Comparison of ENCODE assay signal across 28 mouse cellular contexts in the genomic region with DNA sequence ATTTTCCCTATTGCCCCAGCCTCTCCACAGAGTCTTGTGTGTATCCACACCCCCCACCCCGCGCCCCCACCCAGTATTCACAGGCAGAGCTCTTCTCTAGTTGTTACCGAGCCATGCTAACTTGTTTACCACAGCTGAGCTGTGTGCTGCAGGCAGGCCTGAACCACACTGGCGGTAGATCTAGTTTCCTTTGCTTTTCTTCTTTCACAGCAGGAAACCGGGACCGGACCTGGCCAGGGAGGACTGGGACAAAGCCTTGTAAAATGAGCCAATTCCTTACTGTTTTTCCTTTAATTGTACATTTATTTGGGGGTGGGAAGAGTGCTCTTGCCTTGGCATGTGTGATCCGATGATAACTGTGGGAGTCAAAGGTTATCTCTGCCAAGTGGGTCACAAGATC.
DNase-seq lines count a peak whose midpoint lies in the region; ATAC-seq and TF ChIP-seq lines count a peak whose summit lies in the region.
"Had no signal": no experiment of that assay in that cellular context is flagged by ENCODE, and none has a peak within 500 bp of the region (broad histone marks: within the 10 kb centered on the region; RNA-seq: fewer than 3 reads in every experiment).

No protein-coding gene starts in this region.

- intact Hi-C loops in heart, postnatal 25 days (cut with DNase I) = no loop called here
- intact Hi-C loops in heart, postnatal 10 days (cut with DNase I) = no loop called here

- TF ChIP-seq EP300 in heart, postnatal 0 days (IDR thresholded peaks at IDR 0.05; ENCODE audit: low read depth) = no peak
- peak; percentile 50; the same call in 1 of the 2 replicates for TF ChIP-seq EP300 in ES-Bruce4 (IDR thresholded peaks at IDR 0.05; ENCODE audit: insufficient read depth, low read depth, low read length)

- no peak for DNase-seq in heart, postnatal 25 days (ENCODE audit: low spot score)
- no peak for DNase-seq in heart, postnatal 0 days (ENCODE audit: low spot score)
- DNase-seq in heart, postnatal 10 days = no peak
- no peak for DNase-seq in right cerebral cortex, postnatal 4 days
- DNase-seq: adrenal gland, adult 2 months; adrenal gland, postnatal 14 days; cerebellum, adult 11 months; cerebellum, adult 2 months; cerebellum, adult 9-11 months; cerebellum, postnatal 25 days; gastrocnemius, postnatal 10 days; gastrocnemius, postnatal 36 days; heart, postnatal 36 days had no signal

- no peaks in the 10 kb centered on the region for H3K27me3 ChIP-seq in heart, embryonic 13.5 days (replicated peaks)
- no peaks in the 10 kb centered on the region for H3K27me3 ChIP-seq in heart, postnatal 0 days (ENCODE audit: control insufficient read depth, insufficient read depth, low read length)
- H3K27me3 ChIP-seq in ES-Bruce4 (ENCODE audit: control insufficient read depth, insufficient read depth, low read length, poor library complexity, severe bottlenecking) = no peaks in the 10 kb centered on the region
- H3K27me3 ChIP-seq in limb, embryonic 12.5 days = no peaks in the 10 kb centered on the region
- H3K27me3 ChIP-seq: embryonic facial prominence, embryonic 12.5 days; embryonic facial prominence, embryonic 15.5 days; forebrain, embryonic 12.5 days; forebrain, embryonic 15.5 days; heart, embryonic 12.5 days; hindbrain, embryonic 13.5 days; Patski had no signal

- TF ChIP-seq POLR2A in ES-Bruce4 (IDR thresholded peaks at IDR 0.05; ENCODE audit: insufficient read depth, low read length) = no peak

- H3K9ac ChIP-seq in heart, embryonic 13.5 days = no peak overlapping the region
- H3K9ac ChIP-seq in heart, postnatal 0 days (replicated peaks; ENCODE audit: low read depth, low read length) = no peak overlapping the region
- no peak overlapping the region for H3K9ac ChIP-seq in ES-Bruce4 (ENCODE audit: low read depth, poor library complexity, severe bottlenecking)
- no peak overlapping the region for H3K9ac ChIP-seq in limb, embryonic 12.5 days (replicated peaks)
- H3K9ac ChIP-seq: embryonic facial prominence, embryonic 12.5 days; embryonic facial prominence, embryonic 15.5 days; forebrain, embryonic 12.5 days; forebrain, embryonic 15.5 days; heart, embryonic 12.5 days; hindbrain, embryonic 13.5 days had no signal

- no peak overlapping the region for H3K4me3 ChIP-seq in heart, embryonic 13.5 days
- H3K4me3 ChIP-seq in heart, postnatal 0 days (ENCODE audit: low read depth, low read length) = no peak overlapping the region
- no peak overlapping the region for H3K4me3 ChIP-seq in ES-Bruce4 (ENCODE audit: low read depth, low read length)
- H3K4me3 ChIP-seq in limb, embryonic 12.5 days (replicated peaks) = no peak overlapping the region
- H3K4me3 ChIP-seq: embryonic facial prominence, embryonic 12.5 days; embryonic facial prominence, embryonic 15.5 days; forebrain, embryonic 12.5 days; forebrain, embryonic 15.5 days; heart, embryonic 12.5 days; hindbrain, embryonic 10.5 days; hindbrain, embryonic 13.5 days had no signal

- peak overlapping the region; percentile 21; the same call in 1 of the 2 replicates for H3K27ac ChIP-seq in heart, embryonic 13.5 days (replicated peaks)
- H3K27ac ChIP-seq in heart, postnatal 0 days (ENCODE audit: low read depth) = 0 out of 2 replicates have a peak overlapping the region, but pooled peaks have one; percentile 9
- H3K27ac ChIP-seq in ES-Bruce4 (ENCODE audit: insufficient read depth, low read length) = 0 out of 2 replicates have a peak overlapping the region, but pooled peaks have one; percentile 10
- H3K27ac ChIP-seq in limb, embryonic 12.5 days = 0 out of 2 replicates have a peak overlapping the region, but pooled peaks have one; percentile 7
- H3K27ac ChIP-seq: embryonic facial prominence, embryonic 12.5 days; embryonic facial prominence, embryonic 15.5 days; forebrain, embryonic 12.5 days; forebrain, embryonic 15.5 days; hindbrain, embryonic 10.5 days; hindbrain, embryonic 13.5 days had no signal

- no peaks in the 10 kb centered on the region for H3K9me3 ChIP-seq in heart, embryonic 13.5 days
- no peaks in the 10 kb centered on the region for H3K9me3 ChIP-seq in heart, postnatal 0 days (replicated peaks; ENCODE audit: control insufficient read depth, low read length)
- H3K9me3 ChIP-seq in ES-Bruce4 (replicated peaks; ENCODE audit: control insufficient read depth, insufficient read depth, low read length, poor library complexity, severe bottlenecking) = peaks cover 7% of the 10 kb centered on the region; the same call in 1 of the 2 replicates
- no peaks in the 10 kb centered on the region for H3K9me3 ChIP-seq in limb, embryonic 12.5 days
- H3K9me3 ChIP-seq: embryonic facial prominence, embryonic 12.5 days; embryonic facial prominence, embryonic 15.5 days; forebrain, embryonic 12.5 days; forebrain, embryonic 15.5 days; G1E; heart, embryonic 12.5 days; hindbrain, embryonic 10.5 days; hindbrain, embryonic 13.5 days had no signal

- peaks cover 14% of the 10 kb centered on the region; the same call in 1 of the 2 replicates for H3K4me1 ChIP-seq in heart, embryonic 13.5 days
- no peaks in the 10 kb centered on the region for H3K4me1 ChIP-seq in heart, postnatal 0 days (ENCODE audit: control insufficient read depth, insufficient read depth)
- H3K4me1 ChIP-seq in ES-Bruce4 (ENCODE audit: control insufficient read depth, insufficient read depth, low read length) = peaks cover 3% of the 10 kb centered on the region
- peaks cover 20% of the 10 kb centered on the region for H3K4me1 ChIP-seq in limb, embryonic 12.5 days (replicated peaks)
- H3K4me1 ChIP-seq: embryonic facial prominence, embryonic 12.5 days; embryonic facial prominence, embryonic 15.5 days; forebrain, embryonic 12.5 days; forebrain, embryonic 15.5 days; hindbrain, embryonic 13.5 days had no signal

- H3K4me2 ChIP-seq in heart, embryonic 13.5 days = no peak overlapping the region
- H3K4me2 ChIP-seq in heart, postnatal 0 days (ENCODE audit: low read depth, low read length) = no peak overlapping the region
- no peak overlapping the region for H3K4me2 ChIP-seq in limb, embryonic 12.5 days
- H3K4me2 ChIP-seq: embryonic facial prominence, embryonic 12.5 days; embryonic facial prominence, embryonic 15.5 days; forebrain, embryonic 12.5 days; forebrain, embryonic 15.5 days; heart, embryonic 12.5 days; hindbrain, embryonic 13.5 days had no signal

- TF ChIP-seq CTCF in heart, postnatal 0 days (IDR thresholded peaks at IDR 0.05; ENCODE audit: low read depth) = no peak
- no peak for TF ChIP-seq CTCF in ES-Bruce4 (IDR thresholded peaks at IDR 0.05; ENCODE audit: low read depth, low read length)

- 66% methylated on average over 7 of the region's 7 CpGs for WGBS in heart, embryonic 13.5 days
- WGBS in heart, postnatal 0 days = 68% methylated on average over 7 of the region's 7 CpGs
- WGBS in limb, embryonic 12.5 days = 71% methylated on average over 7 of the region's 7 CpGs

- no peak for ATAC-seq in heart, embryonic 13.5 days (ENCODE audit: extremely low read depth, insufficient number of reproducible peaks, low FRiP score, low TSS enrichment)
- no peak for ATAC-seq in heart, postnatal 0 days (ENCODE audit: insufficient read depth, low read depth)
- no peak for ATAC-seq in limb, embryonic 12.5 days (ENCODE audit: insufficient number of reproducible peaks, insufficient read depth, low FRiP score, low TSS enrichment, low read depth)
- ATAC-seq: forebrain, embryonic 15.5 days; hindbrain, embryonic 16.5 days; inflammation-experienced regulatory T-cells, adult 6 months; intestine, embryonic 16.5 days; Patski had no signal

- no peaks in the 10 kb centered on the region for H3K36me3 ChIP-seq in heart, embryonic 13.5 days
- H3K36me3 ChIP-seq in heart, postnatal 0 days (replicated peaks; ENCODE audit: control insufficient read depth, insufficient read depth, low read length) = no peaks in the 10 kb centered on the region
- H3K36me3 ChIP-seq in ES-Bruce4 (ENCODE audit: control insufficient read depth, insufficient read depth, low read length, poor library complexity, severe bottlenecking) = no peaks in the 10 kb centered on the region
- no peaks in the 10 kb centered on the region for H3K36me3 ChIP-seq in limb, embryonic 12.5 days
- H3K36me3 ChIP-seq: embryonic facial prominence, embryonic 12.5 days; embryonic facial prominence, embryonic 15.5 days; forebrain, embryonic 12.5 days; forebrain, embryonic 15.5 days; G1E; heart, embryonic 12.5 days; hindbrain, embryonic 13.5 days had no signal
